Mouse (Mus musculus) embryonic facial prominence, embryonic 11.5 days (tissue): ENCODE results near the gene Mtmr6. TPM values are rescaled to one million over a fixed set of nuclear protein-coding genes. Genes with fewer than 3 reads are reported as not detected.
"Not testable (repeated sequence)": the region's sequence is repeated elsewhere in the genome, so short reads cannot be mapped to it uniquely, and the experiment has no call there.

ENCODE experiments used
- ATAC-seq: fragments of 200-750 bp; cut with Nextera tagmentation; replicated peaks from 2 replicates; pipeline ENCODE4 v1.8.0; 2017; ENCODE audit warnings: low read depth; ENCODE audit not compliant: insufficient number of reproducible peaks, low FRiP score, low TSS enrichment
- DNase-seq: peaks from one replicate; pipeline ENCODE4 v3.0.0-alpha.2; 2015; ENCODE audit warnings: low spot score
- H3K27ac ChIP-seq: fragments of 300-500 bp; sonication (generic); replicated peaks from 2 replicates; pipeline ENCODE4 v1.5.1; 2014; ENCODE audit warnings: mild to moderate bottlenecking, low read depth, low read length, control low read depth
- H3K27me3 ChIP-seq: fragments of 300-500 bp; sonication (generic); 2 replicates; pipeline ENCODE4 v1.6.1; 2014; ENCODE audit warnings: mild to moderate bottlenecking, low read length, moderate library complexity, mixed read lengths; ENCODE audit not compliant: control insufficient read depth, insufficient read depth
- H3K36me3 ChIP-seq: fragments of 300-500 bp; sonication (generic); replicated peaks from 2 replicates; pipeline ENCODE4 v1.6.1; 2014; ENCODE audit warnings: low read depth, mild to moderate bottlenecking, low read length, moderate library complexity, mixed read lengths; ENCODE audit not compliant: control insufficient read depth, insufficient read depth
- H3K4me1 ChIP-seq: fragments of 300-500 bp; sonication (generic); 2 replicates; pipeline ENCODE4 v1.6.1; 2014; ENCODE audit warnings: low read length, mixed read lengths; ENCODE audit not compliant: control insufficient read depth, insufficient read depth
- H3K4me2 ChIP-seq: fragments of 300-500 bp; sonication (generic); 2 replicates; pipeline ENCODE4 v1.6.1; 2014; ENCODE audit warnings: low read depth, mild to moderate bottlenecking, control low read depth, low read length, moderate library complexity
- H3K4me3 ChIP-seq: fragments of 300-500 bp; sonication (generic); 2 replicates; pipeline ENCODE4 v1.5.1; 2014; ENCODE audit warnings: low read depth, low read length, control low read depth
- H3K9ac ChIP-seq: fragments of 300-500 bp; sonication (generic); replicated peaks from 2 replicates; pipeline ENCODE4 v1.6.1; 2014; ENCODE audit warnings: mild to moderate bottlenecking, control low read depth, low read length
- H3K9me3 ChIP-seq: fragments of 300-500 bp; sonication (generic); replicated peaks from 2 replicates; pipeline ENCODE4 v1.6.1; 2016; ENCODE audit warnings: mild to moderate bottlenecking, low read length, inconsistent platforms, mixed read lengths; ENCODE audit not compliant: control insufficient read depth
- WGBS: fragments of 180-500 bp; shearing (Covaris S2); extraction: QIAGEN DNeasy Blood & Tissue Kit; methylation state at CpG from one replicate; pipeline ENCODE4 v1.1.7; 2014; 5-methylcytosine and 5-hydroxymethylcytosine counted together
- polyA plus RNA-seq: library from polyadenylated mRNA; unstranded; fragments of >200 nt; fragmentation: Nextera tagmentation; extraction: Ambion mirVana; gene quantifications from 2 replicates; pipeline ENCODE4 v1.2.1, GENCODE M21; 2014

Mtmr6 gene
- polyA plus RNA-seq, 1 experiment from 2014 or later = 39.5 TPM

GRCm38 (mm10) chr14:60302441-60302840, 37.4 kb downstream of the Mtmr6 start:
- ATAC-seq (no peak), DNase-seq (no peak)
- Histone ChIP-seq H3K4me1 (no peaks in the 10 kb centered on the region), H3K9me3 (no peaks in the 10 kb centered on the region), H3K4me2 (no peak overlapping the region), H3K36me3 (no peaks in the 10 kb centered on the region), H3K4me3 (no peak overlapping the region), H3K9ac (no peak overlapping the region), H3K27me3 (no peaks in the 10 kb centered on the region), H3K27ac (no peak overlapping the region)
- 83% methylated on average over 4 of the region's 4 CpGs for WGBS

- H3K4me1 ChIP-seq = no peaks in the 10 kb centered on the region
- no peak for ATAC-seq
Observed at GRCm38 (mm10) chr14:60304441-60305220, 39.6 kb downstream of the Mtmr6 start.

GRCm38 (mm10) chr14:60308113-60308512, 43.1 kb downstream of the Mtmr6 start:
- DNase-seq (peak; percentile 15), ATAC-seq (no peak)
- Histone ChIP-seq H3K9ac (no peak overlapping the region), H3K4me2 (no peak overlapping the region), H3K4me1 (no peaks in the 10 kb centered on the region), H3K27me3 (no peaks in the 10 kb centered on the region), H3K4me3 (no peak overlapping the region), H3K36me3 (no peaks in the 10 kb centered on the region), H3K27ac (no peak overlapping the region), H3K9me3 (no peaks in the 10 kb centered on the region)
- WGBS = 69% methylated on average over 6 of the region's 6 CpGs

More at GRCm38 (mm10) chr14:60304441-60305220, 39.6 kb downstream of the Mtmr6 start:
- H3K4me2 ChIP-seq = no peak overlapping the region
- no peak overlapping the region for H3K27ac ChIP-seq
- 94% methylated on average over 2 of the region's 2 CpGs for WGBS
- no peaks in the 10 kb centered on the region for H3K27me3 ChIP-seq
- no peak overlapping the region for H3K9ac ChIP-seq
- DNase-seq = no peak
- H3K9me3 ChIP-seq = no peaks in the 10 kb centered on the region
- H3K36me3 ChIP-seq = no peaks in the 10 kb centered on the region
- no peak overlapping the region for H3K4me3 ChIP-seq

GRCm38 (mm10) chr14:60310691-60311090, 45.7 kb downstream of the Mtmr6 start:
- DNase-seq = no peak
- no peak for ATAC-seq

GRCm38 (mm10) chr14:60319231-60319630, 54.2 kb downstream of the Mtmr6 start:
- Histone ChIP-seq H3K27me3 (no peaks in the 10 kb centered on the region), H3K4me1 (no peaks in the 10 kb centered on the region), H3K36me3 (no peaks in the 10 kb centered on the region), H3K27ac (no peak overlapping the region), H3K4me3 (no peak overlapping the region), H3K9ac (no peak overlapping the region), H3K4me2 (no peak overlapping the region), H3K9me3 (no peaks in the 10 kb centered on the region)
- DNase-seq = no peak
- WGBS = 94% methylated on average over 1 of the region's 1 CpGs
- ATAC-seq = no peak

More at GRCm38 (mm10) chr14:60310691-60311090, 45.7 kb downstream of the Mtmr6 start:
- Histone ChIP-seq H3K4me2 (no peak overlapping the region), H3K9me3 (no peaks in the 10 kb centered on the region), H3K27me3 (no peaks in the 10 kb centered on the region), H3K4me3 (no peak overlapping the region), H3K36me3 (no peaks in the 10 kb centered on the region), H3K9ac (no peak overlapping the region), H3K27ac (no peak overlapping the region), H3K4me1 (no peaks in the 10 kb centered on the region)
- WGBS = 63% methylated on average over 4 of the region's 4 CpGs

- H3K9me3 ChIP-seq = no peaks in the 10 kb centered on the region
- no peaks in the 10 kb centered on the region for H3K27me3 ChIP-seq
- 71% methylated on average over 3 of the region's 3 CpGs for WGBS
- H3K4me3 ChIP-seq = no peak overlapping the region
- ATAC-seq = no peak
- no peak overlapping the region for H3K4me2 ChIP-seq
- no peaks in the 10 kb centered on the region for H3K4me1 ChIP-seq
- no peak for DNase-seq
- no peaks in the 10 kb centered on the region for H3K36me3 ChIP-seq
- no peak overlapping the region for H3K9ac ChIP-seq
- H3K27ac ChIP-seq = no peak overlapping the region
Observed at GRCm38 (mm10) chr14:60320813-60321212, 55.8 kb downstream of the Mtmr6 start.

- H3K9me3 ChIP-seq, H3K4me1 ChIP-seq, H3K27me3 ChIP-seq, H3K4me3 ChIP-seq, DNase-seq, ATAC-seq, H3K27ac ChIP-seq, H3K36me3 ChIP-seq, H3K4me2 ChIP-seq, H3K9ac ChIP-seq: not testable (repeated sequence)
- WGBS = 80% methylated on average over 5 of the region's 5 CpGs
Observed at GRCm38 (mm10) chr14:60340001-60340400, 75.0 kb downstream of the Mtmr6 start.

- Histone ChIP-seq H3K9me3 (no peaks in the 10 kb centered on the region), H3K27me3 (no peaks in the 10 kb centered on the region), H3K9ac (no peak overlapping the region), H3K4me2 (no peak overlapping the region), H3K27ac (no peak overlapping the region), H3K36me3 (no peaks in the 10 kb centered on the region), H3K4me1 (no peaks in the 10 kb centered on the region), H3K4me3 (no peak overlapping the region)
- no peak for ATAC-seq
- DNase-seq = no peak
- WGBS = 81% methylated on average over 4 of the region's 4 CpGs
Observed at GRCm38 (mm10) chr14:60340570-60340969, 75.5 kb downstream of the Mtmr6 start.
